Mouse (Mus musculus) brain, embryonic 14.5 days (tissue): Measurements from ENCODE around the gene Mall.

Experiments used
- CTCF ChIP-seq: fragments of 200-500 bp; IDR thresholded peaks from 2 replicates; pipeline ENCODE4 v1.5.1; 2012; ENCODE audit warnings: inconsistent platforms, mild to moderate bottlenecking, moderate library complexity, borderline replicate concordance; ENCODE audit not compliant: insufficient read depth, insufficient read length; ENCODE audit errors: extremely low read depth
- POLR2A ChIP-seq: fragments of 200-500 bp; IDR thresholded peaks from 2 replicates; pipeline ENCODE4 v1.6.1; 2012; ENCODE audit warnings: mild to moderate bottlenecking, inconsistent platforms, borderline replicate concordance; ENCODE audit not compliant: poor library complexity, insufficient read depth, insufficient read length, severe bottlenecking; ENCODE audit errors: extremely low read depth

DNA sequence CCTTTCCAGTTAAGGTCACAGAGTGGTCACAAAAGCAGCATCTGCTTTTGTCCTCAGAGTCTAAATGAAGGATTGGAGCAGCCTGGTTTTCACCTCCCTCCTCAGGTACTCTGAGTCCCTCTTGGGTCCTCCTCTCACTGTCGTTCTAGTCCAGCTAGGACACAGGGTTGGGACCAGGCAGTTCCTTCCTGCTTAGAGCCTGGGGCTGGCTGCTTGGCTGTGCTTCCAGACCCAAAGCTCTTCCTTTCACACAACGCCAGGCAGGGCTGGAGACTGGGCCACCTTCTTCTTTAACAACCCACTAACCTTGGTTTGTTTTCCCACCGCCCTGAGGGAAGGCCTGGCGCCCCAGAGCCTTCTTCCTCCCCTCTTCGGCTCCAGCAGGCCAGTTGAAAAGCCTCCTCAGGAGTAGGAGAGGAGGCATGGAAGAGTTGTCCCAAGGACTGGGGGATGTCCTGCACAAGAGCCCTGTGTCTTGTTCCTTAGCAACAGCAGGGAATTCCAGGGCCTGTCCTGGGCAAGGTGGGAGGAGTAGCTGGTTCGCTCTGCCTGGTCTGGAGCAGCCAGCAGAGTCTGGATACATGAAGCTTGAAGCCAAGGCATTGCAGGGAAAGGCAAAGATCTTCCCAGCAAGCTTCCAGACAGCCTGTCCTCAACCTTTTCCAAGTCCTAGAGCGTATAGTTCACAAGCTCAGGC is 717 bp upstream of the Mall start:
- TF ChIP-seq POLR2A (no peak), CTCF (no peak)
